20 mouse cellular contexts compared by ENCODE assay signal in genomic region chr5:53315829-53316228, GRCm38 (mm10). TPM values are rescaled to one million over a fixed set of nuclear protein-coding genes. Genes with fewer than 3 reads are reported as not detected.
DNase-seq lines count a peak whose midpoint lies in the region; ATAC-seq and TF ChIP-seq lines count a peak whose summit lies in the region.
"Had no signal": no experiment of that assay in that cellular context is flagged by ENCODE, and none has a peak within 500 bp of the region (broad histone marks: within the 10 kb centered on the region; RNA-seq: fewer than 3 reads in every experiment).

No protein-coding gene starts in this region.

- H3K9me3 ChIP-seq in heart, postnatal 0 days (replicated peaks; ENCODE audit: control insufficient read depth, low read length): no peaks in the 10 kb centered on the region
- no peaks in the 10 kb centered on the region for H3K9me3 ChIP-seq in lung, postnatal 0 days (ENCODE audit: low read length)
- no peaks in the 10 kb centered on the region for H3K9me3 ChIP-seq in ES-E14 (ENCODE audit: control insufficient read depth, insufficient read depth, low read depth, low read length)
- H3K9me3 ChIP-seq in stomach, postnatal 0 days (ENCODE audit: control insufficient read depth, low read length): no peaks in the 10 kb centered on the region
- H3K9me3 ChIP-seq in neural tube, embryonic 15.5 days (replicated peaks): no peaks in the 10 kb centered on the region
- H3K9me3 ChIP-seq: forebrain, embryonic 15.5 days; hindbrain, embryonic 10.5 days; liver, embryonic 13.5 days; midbrain, embryonic 13.5 days had no signal

- in situ Hi-C loops in ES-E14 (cut with MboI; ENCODE audit: low sequenced_read_pairs in 2 of 2, unreplicated experiment in 2 of 2): loop anchor here in 1 of 2 experiments (25.0 kb wide), 1 partner anchor 796 kb away; no protein-coding TSS in a partner anchor

- H3K4me2 ChIP-seq in heart, postnatal 0 days (ENCODE audit: low read depth, low read length): no peak overlapping the region
- H3K4me2 ChIP-seq in lung, postnatal 0 days (replicated peaks; ENCODE audit: low read depth, low read length): no peak overlapping the region
- no peak overlapping the region for H3K4me2 ChIP-seq in stomach, postnatal 0 days (replicated peaks; ENCODE audit: low read depth)
- H3K4me2 ChIP-seq in neural tube, embryonic 15.5 days: no peak overlapping the region
- H3K4me2 ChIP-seq: forebrain, embryonic 15.5 days; heart, embryonic 11.5 days; liver, embryonic 13.5 days; midbrain, embryonic 13.5 days had no signal

- H3K4me3 ChIP-seq in heart, postnatal 0 days (ENCODE audit: low read depth, low read length): no peak overlapping the region
- H3K4me3 ChIP-seq in lung, postnatal 0 days (ENCODE audit: low read depth, low read length): no peak overlapping the region
- H3K4me3 ChIP-seq in ES-E14 (ENCODE audit: insufficient read depth in 1 of 2, low read depth in 1 of 2, low read length in 2 of 2, poor library complexity in 1 of 2, severe bottlenecking in 1 of 2): no peak overlapping the region
- no peak overlapping the region for H3K4me3 ChIP-seq in stomach, postnatal 0 days (ENCODE audit: low read depth, low read length)
- H3K4me3 ChIP-seq in neural tube, embryonic 15.5 days (replicated peaks): no peak overlapping the region
- H3K4me3 ChIP-seq: forebrain, embryonic 15.5 days; hindbrain, embryonic 10.5 days; liver, embryonic 13.5 days; midbrain, embryonic 13.5 days had no signal

- 0 out of 2 replicates have a peak, but pooled peaks have one; percentile 16 for TF ChIP-seq CTCF in heart, postnatal 0 days (IDR thresholded peaks at IDR 0.05; ENCODE audit: low read depth)
- TF ChIP-seq CTCF in lung, postnatal 0 days (IDR thresholded peaks at IDR 0.05): peak; percentile 13; the same call in 1 of the 2 replicates
- peak; percentile 32 for TF ChIP-seq CTCF in stomach, postnatal 0 days (IDR thresholded peaks at IDR 0.05; ENCODE audit: low read depth)

- H3K9ac ChIP-seq in heart, postnatal 0 days (replicated peaks; ENCODE audit: low read depth, low read length): no peak overlapping the region
- H3K9ac ChIP-seq in lung, postnatal 0 days (replicated peaks; ENCODE audit: low read depth): no peak overlapping the region
- no peak overlapping the region for H3K9ac ChIP-seq in ES-E14 (ENCODE audit: insufficient read depth, low read depth, low read length, poor library complexity, severe bottlenecking)
- H3K9ac ChIP-seq in stomach, postnatal 0 days (ENCODE audit: low read length): no peak overlapping the region
- no peak overlapping the region for H3K9ac ChIP-seq in neural tube, embryonic 15.5 days (replicated peaks)
- H3K9ac ChIP-seq: forebrain, embryonic 15.5 days; liver, embryonic 13.5 days; midbrain, embryonic 13.5 days had no signal

- no peak for DNase-seq in heart, postnatal 0 days (ENCODE audit: low spot score)
- no peak for DNase-seq in heart, postnatal 14 days
- no peak for DNase-seq in lung, postnatal 0 days (ENCODE audit: low spot score)
- no peak for DNase-seq in lung, postnatal 25 days (ENCODE audit: low spot score)
- DNase-seq in ES-E14 (ENCODE audit: low read depth, low spot score): no peak
- no peak for DNase-seq in stomach, postnatal 0 days (ENCODE audit: low spot score)
- DNase-seq: adrenal gland, postnatal 25 days; cerebellum, postnatal 10 days; gastrocnemius, postnatal 25 days; kidney, postnatal 25 days; left cerebral cortex, postnatal 4 days; liver, embryonic 13.5 days; lung, postnatal 4 days; right cerebral cortex, adult 18-20 months had no signal

- intact Hi-C loops in heart, postnatal 14 days (cut with DNase I): no loop called here

- no peak for TF ChIP-seq EP300 in heart, postnatal 0 days (IDR thresholded peaks at IDR 0.05; ENCODE audit: low read depth)
- no peak for TF ChIP-seq EP300 in lung, postnatal 0 days (IDR thresholded peaks at IDR 0.05)
- no peak for TF ChIP-seq EP300 in stomach, postnatal 0 days (optimal IDR thresholded peaks at IDR 0.05)

- 55% methylated on average over 2 of the region's 2 CpGs for WGBS in heart, postnatal 0 days
- 57% methylated on average over 2 of the region's 2 CpGs for WGBS in lung, postnatal 0 days
- 67% methylated on average over 2 of the region's 2 CpGs for WGBS in stomach, postnatal 0 days
- WGBS in neural tube, embryonic 15.5 days: 70% methylated on average over 2 of the region's 2 CpGs

- no peak overlapping the region for H3K27ac ChIP-seq in heart, postnatal 0 days (ENCODE audit: low read depth)
- H3K27ac ChIP-seq in lung, postnatal 0 days (ENCODE audit: low read length): no peak overlapping the region
- no peak overlapping the region for H3K27ac ChIP-seq in ES-E14 (ENCODE audit: insufficient read depth, low read depth, low read length, poor library complexity, severe bottlenecking)
- no peak overlapping the region for H3K27ac ChIP-seq in stomach, postnatal 0 days (replicated peaks)
- H3K27ac ChIP-seq in neural tube, embryonic 15.5 days (replicated peaks): no peak overlapping the region
- H3K27ac ChIP-seq: forebrain, embryonic 15.5 days; hindbrain, embryonic 10.5 days; liver, embryonic 13.5 days; midbrain, embryonic 13.5 days had no signal

- H3K4me1 ChIP-seq in heart, postnatal 0 days (ENCODE audit: control insufficient read depth, insufficient read depth): no peaks in the 10 kb centered on the region
- no peaks in the 10 kb centered on the region for H3K4me1 ChIP-seq in lung, postnatal 0 days (ENCODE audit: insufficient read depth, low read depth, low read length)
- no peaks in the 10 kb centered on the region for H3K4me1 ChIP-seq in ES-E14 (ENCODE audit: control insufficient read depth in 2 of 2, insufficient read depth in 2 of 2, low read length in 2 of 2, poor library complexity in 1 of 2)
- H3K4me1 ChIP-seq in stomach, postnatal 0 days (replicated peaks; ENCODE audit: control insufficient read depth, insufficient read depth): no peaks in the 10 kb centered on the region
- no peaks in the 10 kb centered on the region for H3K4me1 ChIP-seq in neural tube, embryonic 15.5 days
- H3K4me1 ChIP-seq: forebrain, embryonic 15.5 days; liver, embryonic 13.5 days had no signal

- no peaks in the 10 kb centered on the region for H3K36me3 ChIP-seq in heart, postnatal 0 days (replicated peaks; ENCODE audit: control insufficient read depth, insufficient read depth, low read length)
- no peaks in the 10 kb centered on the region for H3K36me3 ChIP-seq in lung, postnatal 0 days (ENCODE audit: insufficient read depth, low read length)
- H3K36me3 ChIP-seq in ES-E14 (ENCODE audit: control insufficient read depth, insufficient read depth, low read length, poor library complexity, severe bottlenecking): no peaks in the 10 kb centered on the region
- H3K36me3 ChIP-seq in stomach, postnatal 0 days (ENCODE audit: control insufficient read depth, insufficient read depth, low read length): no peaks in the 10 kb centered on the region
- H3K36me3 ChIP-seq in neural tube, embryonic 15.5 days: no peaks in the 10 kb centered on the region
- H3K36me3 ChIP-seq: forebrain, embryonic 15.5 days; hindbrain, embryonic 10.5 days; liver, embryonic 13.5 days; midbrain, embryonic 13.5 days had no signal

- ATAC-seq in heart, postnatal 0 days (ENCODE audit: insufficient read depth, low read depth): no peak
- ATAC-seq in lung, postnatal 0 days: no peak
- no peak for ATAC-seq in stomach, postnatal 0 days (ENCODE audit: low FRiP score, low TSS enrichment)
- no peak for ATAC-seq in neural tube, embryonic 15.5 days (ENCODE audit: low FRiP score)
- ATAC-seq: forebrain, embryonic 15.5 days; intestine, embryonic 16.5 days; midbrain, embryonic 13.5 days had no signal

- no peaks in the 10 kb centered on the region for H3K27me3 ChIP-seq in heart, postnatal 0 days (ENCODE audit: control insufficient read depth, insufficient read depth, low read length)
- H3K27me3 ChIP-seq in lung, postnatal 0 days (replicated peaks; ENCODE audit: insufficient read depth, low read length): no peaks in the 10 kb centered on the region
- no peaks in the 10 kb centered on the region for H3K27me3 ChIP-seq in stomach, postnatal 0 days (ENCODE audit: control insufficient read depth, insufficient read depth, low read length)
- no peaks in the 10 kb centered on the region for H3K27me3 ChIP-seq in neural tube, embryonic 15.5 days (replicated peaks)
- H3K27me3 ChIP-seq: forebrain, embryonic 15.5 days; liver, embryonic 13.5 days; midbrain, embryonic 13.5 days had no signal

TF ChIP-seq in ES-E14, 5 proteins besides CTCF, POLR2A, EP300 and RAD21:
- no peak for TF ChIP-seq HCFC1 (IDR thresholded peaks at IDR 0.05; ENCODE audit: borderline replicate concordance, insufficient read depth, low read length)
- peak; percentile 33; the same call in 1 of the 2 replicates for TF ChIP-seq ZC3H11A (IDR thresholded peaks at IDR 0.05; ENCODE audit: borderline replicate concordance, low read depth, low read length)
- no peak for TF ChIP-seq ZNF384 (IDR thresholded peaks at IDR 0.05; ENCODE audit: low read depth, low read length)
TF ChIP-seq in ES-E14: peak in this region for 1.

RNA-seq across cellular contexts. Expression of gene Smim20, which starts 48.9 kb away (rescaled TPM):
- 153 and 163 TPM in 2 replicates for total RNA-seq in heart, postnatal 0 days (2014; rRNA removed; ENCODE audit: low replicate concordance)
- polyA plus RNA-seq in heart, postnatal 0 days (2015; fragmentation: Nextera tagmentation; extraction: Ambion mirVana): 218 TPM in 2 replicates
- total RNA-seq in heart, postnatal 14 days (2021): 10 to 100 TPM; 80.5 to 80.8 TPM
- polyA plus RNA-seq in lung, postnatal 0 days (2015; fragmentation: Nextera tagmentation; extraction: Ambion mirVana): 85.6 and 88.2 TPM in 2 replicates
- total RNA-seq in ES-E14 (2012; rRNA removed): 32.6 and 36.1 TPM in 2 replicates
- polyA plus RNA-seq in stomach, postnatal 0 days (2015; fragmentation: Nextera tagmentation; extraction: Ambion mirVana): 80.2 and 82.9 TPM in 2 replicates
- polyA plus RNA-seq in neural tube, embryonic 15.5 days (2015; fragmentation: Nextera tagmentation; extraction: Ambion mirVana): 86.0 and 89.8 TPM in 2 replicates
